Mouse (Mus musculus): ENCODE measurements at regions not wholly inside any gene's neighbourhood (a gene's known extent, or its start where the extent isn't known, plus 50 kb on each side); places are given as distances from the start of the nearest gene placed in this dataset.

- no peak for DNase-seq (ENCODE audit: low spot score in 2 of 2)
Observed at GRCm38 (mm10) chr9:30848249-30848648, 74.0 kb downstream of the Adamts15 start.

- no peak for DNase-seq (ENCODE audit: low spot score in 2 of 2)
Observed at GRCm38 (mm10) chr9:30845609-30846290, 76.5 kb downstream of the Adamts15 start.

GRCm38 (mm10) chr9:30844079-30844563 lies 78.1 kb downstream of the Adamts15 start:
- DNase-seq (ENCODE audit: low spot score in 2 of 2): peak in 1 of 2 experiments; percentile 42

GRCm38 (mm10) chr9:30834908-30835307 lies 87.3 kb downstream of the Adamts15 start:
- no peak for DNase-seq (ENCODE audit: low spot score in 2 of 2)

DNA sequence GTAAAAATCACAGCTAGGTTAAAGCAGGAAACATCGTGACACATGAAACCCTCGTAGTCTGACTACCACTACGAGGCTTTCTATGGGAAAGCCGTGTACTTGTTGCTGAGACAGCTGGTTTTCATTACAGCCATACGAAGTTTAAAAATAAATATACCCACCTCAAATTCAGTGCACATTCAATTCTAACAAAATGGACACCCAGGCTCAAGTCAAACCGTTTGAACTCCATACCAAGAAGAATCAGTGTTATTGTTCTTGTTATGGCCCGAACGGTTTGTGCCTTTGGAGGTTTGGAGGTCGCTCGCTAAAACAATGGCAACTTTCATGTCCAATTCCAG lies 87.7 kb downstream of the Adamts15 start:
- DNase-seq (ENCODE audit: low spot score in 2 of 2): no peak

DNA sequence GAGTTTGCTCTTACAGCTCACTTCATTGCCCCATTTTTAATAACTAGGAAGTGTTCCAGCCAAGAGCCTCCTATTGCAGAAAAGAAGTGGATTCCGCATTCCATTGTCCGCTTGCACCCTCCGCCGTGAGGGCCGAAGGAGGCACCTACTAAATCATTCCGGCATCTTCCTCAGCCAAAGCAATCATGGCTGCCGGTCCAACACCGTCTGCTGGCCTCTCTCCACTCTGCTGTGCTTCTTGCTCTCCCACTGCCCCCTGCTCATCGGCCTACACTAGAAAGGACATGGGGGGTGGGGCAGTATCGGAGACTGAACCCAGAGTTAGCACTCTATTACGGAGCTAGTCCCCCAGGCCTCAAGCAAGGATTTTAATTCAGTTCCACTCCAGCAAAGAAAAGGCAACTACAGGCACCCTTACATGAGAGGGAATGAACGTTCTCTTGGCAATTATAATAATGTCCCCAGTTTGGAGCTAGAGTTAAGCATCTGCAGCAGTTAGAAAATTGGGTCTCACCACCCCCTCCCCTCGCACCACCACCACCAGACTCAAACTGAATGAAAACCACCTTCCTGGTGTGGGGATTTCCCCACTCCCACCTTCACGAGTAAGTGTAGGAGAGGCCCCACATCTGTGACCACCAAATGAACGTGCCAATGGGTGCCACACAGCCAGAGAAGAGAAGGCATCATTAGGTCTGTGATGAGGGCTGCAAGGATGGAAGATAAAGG lies 88.3 kb downstream of the Adamts15 start:
- peak in 1 of 2 experiments; percentile 9 for DNase-seq (ENCODE audit: low spot score in 2 of 2)

- DNase-seq (ENCODE audit: low spot score in 2 of 2): no peak
Observed at GRCm38 (mm10) chr9:30829158-30829870, 92.9 kb downstream of the Adamts15 start.

DNA sequence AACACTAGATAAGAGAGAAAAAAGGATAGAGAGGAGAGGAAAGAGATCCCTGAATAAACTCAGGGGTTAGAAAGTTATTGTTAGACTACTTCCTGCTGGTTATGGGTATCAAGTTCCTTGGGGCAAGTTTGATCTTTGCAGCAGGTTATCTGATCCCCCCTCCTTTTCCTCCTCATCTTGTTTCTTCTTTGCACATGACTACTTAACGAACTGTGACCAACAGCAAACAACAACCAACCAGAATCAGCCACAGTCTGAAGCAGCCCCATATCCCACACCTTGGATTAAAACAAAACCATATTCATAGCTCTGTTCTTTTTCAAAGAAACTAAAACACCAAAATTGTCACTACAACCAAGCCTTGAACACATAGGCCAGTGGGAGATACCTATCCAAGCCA lies 94.5 kb downstream of the Adamts15 start:
- DNase-seq (ENCODE audit: low spot score in 2 of 2): no peak

- DNase-seq (ENCODE audit: low spot score in 2 of 2): no peak
Observed at GRCm38 (mm10) chr9:30824056-30824625, 98.1 kb downstream of the Adamts15 start.

GRCm38 (mm10) chr9:30820806-30821375 lies 101.4 kb downstream of the Adamts15 start:
- no peak for DNase-seq (ENCODE audit: low spot score in 2 of 2)

GRCm38 (mm10) chr9:30813246-30813645 lies 109.0 kb downstream of the Adamts15 start:
- no peak for DNase-seq (ENCODE audit: low spot score in 2 of 2)

DNA sequence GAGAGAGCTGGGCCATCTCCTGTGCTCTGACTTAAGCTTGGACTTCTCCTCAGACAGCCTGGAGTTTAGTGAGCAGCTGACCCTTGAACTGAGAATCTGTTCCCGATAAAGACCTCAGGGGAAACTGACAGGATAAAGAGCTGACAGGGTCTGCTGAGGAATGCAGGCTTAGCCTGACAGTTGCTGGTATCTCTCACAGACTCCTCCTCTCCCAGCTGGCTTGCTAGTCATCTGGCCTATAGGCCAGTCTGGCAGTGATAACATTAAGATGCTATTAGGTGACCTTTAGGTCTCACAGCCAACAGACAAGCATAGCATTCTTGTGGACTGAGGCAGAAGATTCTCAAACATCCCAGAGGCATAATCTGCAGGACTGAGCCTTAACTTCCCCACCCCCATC lies 111.4 kb downstream of the Adamts15 start:
- DNase-seq (ENCODE audit: low spot score in 2 of 2): no peak

GRCm38 (mm10) chr9:30810290-30810689 lies 112.0 kb downstream of the Adamts15 start:
- DNase-seq (ENCODE audit: low spot score in 2 of 2): no peak

- DNase-seq (ENCODE audit: low spot score in 2 of 2): no peak
Observed at GRCm38 (mm10) chr9:30808863-30809491, 113.3 kb downstream of the Adamts15 start.

DNA sequence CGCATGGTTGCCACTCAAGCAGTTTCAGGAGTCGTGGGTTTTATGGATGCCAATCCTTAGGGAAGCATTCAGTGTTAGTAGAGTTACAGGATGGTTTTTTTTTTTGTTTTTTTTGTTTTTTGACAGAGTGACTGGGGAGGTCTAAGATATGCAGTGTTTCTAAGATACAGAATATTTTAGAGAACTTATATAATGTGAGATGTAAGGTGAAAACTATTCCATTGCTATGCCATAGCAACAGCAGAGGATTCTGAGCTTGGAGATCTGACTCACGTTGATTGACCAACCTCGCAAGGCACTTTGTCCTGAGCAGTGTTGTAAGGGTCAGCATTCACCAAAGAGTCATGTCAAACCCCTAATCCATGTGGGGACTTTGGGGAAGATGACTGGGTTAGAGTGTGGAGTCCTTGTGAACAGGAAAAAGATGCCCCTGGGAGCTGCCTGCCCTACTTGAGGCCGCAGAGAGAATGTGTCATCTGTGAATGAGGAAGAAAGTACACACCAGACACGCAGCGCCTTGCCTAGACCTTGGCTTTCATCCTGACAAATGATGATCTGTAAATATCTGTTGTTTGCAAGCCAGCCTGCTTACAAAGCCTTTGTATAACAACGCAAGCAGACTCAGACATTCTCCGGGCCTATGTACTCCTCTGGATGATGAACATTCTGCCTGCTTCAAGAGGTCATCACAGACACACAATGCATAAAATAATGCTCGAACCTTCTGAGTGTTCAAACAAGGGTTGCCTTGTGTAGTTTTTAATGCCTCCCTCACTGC lies 118.3 kb downstream of the Adamts15 start:
- DNase-seq (ENCODE audit: low spot score in 2 of 2): no peak

- no peak for DNase-seq (ENCODE audit: low spot score in 2 of 2)
Observed at GRCm38 (mm10) chr9:30802826-30803225, 119.4 kb downstream of the Adamts15 start.

DNA sequence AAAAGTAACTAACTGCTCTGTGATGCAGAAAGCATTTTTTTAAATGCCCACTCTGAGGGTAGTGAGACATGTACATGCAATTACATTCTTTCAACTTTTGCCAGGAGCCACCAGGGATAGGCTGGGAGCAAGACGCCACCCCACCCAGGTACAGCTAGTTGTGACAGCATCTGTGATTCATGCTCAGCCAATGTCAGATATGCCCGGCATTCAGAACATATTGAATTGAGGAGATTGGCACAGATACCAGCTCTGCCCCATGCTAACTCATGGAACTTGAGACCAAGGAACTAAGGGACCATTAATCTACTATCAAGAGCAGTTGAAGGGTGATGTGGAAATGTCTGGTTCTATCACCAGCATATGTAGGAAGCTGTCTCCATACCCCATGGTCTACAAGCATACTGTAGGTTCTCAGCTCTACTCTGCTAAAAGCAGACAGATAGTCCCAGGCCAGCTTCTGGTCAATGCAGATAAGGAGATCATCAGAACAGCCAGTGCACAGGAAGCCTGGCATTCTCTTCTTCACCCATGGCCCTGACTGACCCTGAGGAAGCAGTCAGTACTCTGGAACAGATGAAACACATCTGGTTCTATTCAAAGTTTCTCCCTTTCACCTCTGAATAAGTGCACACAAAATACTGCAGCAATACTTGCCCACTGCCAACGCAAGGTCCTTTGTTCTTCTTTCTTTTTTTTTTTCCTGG lies 127.4 kb downstream of the Adamts15 start:
- no peak for DNase-seq (ENCODE audit: low spot score in 2 of 2)

DNA sequence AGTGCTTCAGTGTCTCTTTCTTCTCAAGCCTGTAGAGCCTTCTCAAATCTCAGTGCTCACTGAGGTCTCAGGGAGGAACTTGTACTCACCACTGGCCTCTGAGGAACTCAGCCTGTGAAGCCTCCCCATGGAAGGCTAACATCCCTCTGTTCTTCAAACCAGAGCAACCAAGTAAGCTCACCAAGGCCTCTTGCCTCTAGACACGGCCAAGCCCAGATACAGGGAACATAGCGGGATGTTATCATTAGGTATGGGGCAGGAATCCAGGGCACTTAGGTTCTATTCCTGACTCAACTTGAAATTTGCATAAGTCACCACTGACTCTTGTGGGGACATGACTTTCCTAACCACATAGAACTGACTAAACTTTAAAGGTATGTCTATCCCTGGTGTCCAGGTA lies 141.0 kb downstream of the Adamts15 start:
- no peak for DNase-seq (ENCODE audit: low spot score in 2 of 2)

GRCm38 (mm10) chr9:30777816-30778215 lies 144.4 kb downstream of the Adamts15 start:
- no peak for DNase-seq (ENCODE audit: low spot score in 2 of 2)

GRCm38 (mm10) chr9:30775161-30775560 lies 147.1 kb downstream of the Adamts15 start:
- DNase-seq (ENCODE audit: low spot score in 2 of 2): no peak

Measured in urinary bladder, adult 18-20 months (tissue).